Mouse (Mus musculus) heart, embryonic 11.5 days (tissue): ENCODE results near the gene Slc23a3. TPM values are rescaled to one million over a fixed set of nuclear protein-coding genes. Genes with fewer than 3 reads are reported as not detected.
A peak's percentile ranks its signal among the peaks of the same experiment; 100 is the strongest.

Source experiments
- ATAC-seq: fragments of 200-750 bp; cut with Nextera tagmentation; replicated peaks from 2 replicates; pipeline ENCODE4 v1.8.0; 2017; ENCODE audit warnings: moderate library complexity; ENCODE audit not compliant: insufficient number of reproducible peaks, low FRiP score, low TSS enrichment
- H3K27ac ChIP-seq: fragments of 300-500 bp; sonication (generic); 2 replicates; pipeline ENCODE4 v1.5.1; 2014; ENCODE audit warnings: mild to moderate bottlenecking, low read depth, low read length
- H3K27me3 ChIP-seq: fragments of 300-500 bp; sonication (generic); 2 replicates; pipeline ENCODE4 v1.6.1; 2014; ENCODE audit warnings: mild to moderate bottlenecking, low read length, mixed read lengths; ENCODE audit not compliant: control insufficient read depth, insufficient read depth
- H3K36me3 ChIP-seq: fragments of 300-500 bp; sonication (generic); 2 replicates; pipeline ENCODE4 v1.6.1; 2014; ENCODE audit warnings: mild to moderate bottlenecking, low read length, moderate library complexity, mixed read lengths; ENCODE audit not compliant: control insufficient read depth, insufficient read depth
- H3K4me1 ChIP-seq: fragments of 300-500 bp; sonication (generic); 2 replicates; pipeline ENCODE4 v1.6.1; 2014; ENCODE audit warnings: low read length; ENCODE audit not compliant: control insufficient read depth, insufficient read depth
- H3K4me2 ChIP-seq: fragments of 300-500 bp; sonication (generic); 2 replicates; pipeline ENCODE4 v1.6.1; 2014; ENCODE audit warnings: mild to moderate bottlenecking, moderate library complexity
- H3K4me3 ChIP-seq: fragments of 300-500 bp; sonication (generic); 2 replicates; pipeline ENCODE4 v1.5.1; 2014; ENCODE audit warnings: low read depth, low read length
- H3K9ac ChIP-seq: fragments of 300-500 bp; sonication (generic); 2 replicates; pipeline ENCODE4 v1.6.1; 2014; ENCODE audit warnings: mild to moderate bottlenecking, low read depth, low read length, moderate library complexity
- H3K9me3 ChIP-seq: fragments of 300-500 bp; sonication (generic); replicated peaks from 2 replicates; pipeline ENCODE4 v1.6.1; 2016; ENCODE audit warnings: low read length; ENCODE audit not compliant: control insufficient read depth
- WGBS: fragments of 180-500 bp; shearing (Covaris S2); extraction: QIAGEN DNeasy Blood & Tissue Kit; methylation state at CpG from one replicate; pipeline ENCODE4 v1.1.7; 2014; ENCODE audit not compliant: insufficient replicate concordance; 5-methylcytosine and 5-hydroxymethylcytosine counted together
- polyA plus RNA-seq: library from polyadenylated mRNA; unstranded; fragments of >200 nt; fragmentation: Nextera tagmentation; extraction: Ambion mirVana; gene quantifications from 2 replicates; pipeline ENCODE4 v1.2.1, GENCODE M21; 2014

Slc23a3 gene
- polyA plus RNA-seq = 0.20 TPM in 1 of 2 replicates, not detected in the other

DNA sequence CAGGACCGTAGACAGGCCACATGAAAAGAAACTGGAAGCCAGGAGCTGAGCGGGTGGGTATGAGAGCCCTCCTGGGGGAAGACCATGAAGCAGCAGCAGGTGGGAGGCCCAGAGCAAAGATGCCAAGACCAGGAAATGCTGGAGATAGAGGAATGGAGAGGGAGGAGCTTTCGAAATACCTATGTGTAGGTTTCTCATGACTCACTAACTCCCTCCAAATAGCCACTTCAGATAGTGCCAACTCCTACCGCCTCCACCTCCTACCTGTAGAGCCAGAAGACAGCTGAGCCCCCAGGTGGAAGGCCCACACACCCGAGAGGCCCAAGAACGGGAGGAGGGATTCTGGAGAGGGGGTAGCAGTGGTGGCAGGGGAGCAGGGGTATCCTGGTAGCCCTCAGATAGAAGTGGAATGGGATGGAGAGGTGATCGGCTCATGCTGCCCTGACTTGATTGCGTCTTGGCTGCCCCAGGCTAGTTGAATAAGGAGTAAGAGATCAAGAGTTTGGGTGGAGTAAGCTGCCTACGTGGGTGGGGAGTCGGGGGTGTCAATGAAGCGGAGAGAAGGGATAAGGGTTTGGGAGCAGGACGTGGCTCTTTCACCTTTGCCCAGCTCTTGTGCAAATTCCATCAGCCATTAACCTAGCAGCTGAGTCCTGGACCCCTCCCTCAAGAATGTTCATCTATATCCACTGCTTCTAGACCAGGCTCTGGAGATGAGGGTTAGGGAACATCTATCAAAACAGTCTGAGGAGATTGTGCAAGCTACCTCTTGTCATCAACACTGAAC is at the start of gene Slc23a3:
Gene Slc23a3 (minus strand): TSS at position 470 of the 787 bp plus-strand sequence.
- Histone ChIP-seq H3K4me3 (no peak within 1 kb of the TSS), H3K9me3 (no peaks in the 10 kb centered on the region), H3K4me2 (no peak within 1 kb of the TSS), H3K9ac (no peak within 1 kb of the TSS), H3K27me3 (peaks cover 3% of the 10 kb centered on the region; the same call in 1 of the 2 replicates), H3K27ac (no peak within 1 kb of the TSS), H3K36me3 (peaks cover 10% of the 10 kb centered on the region; the same call in 1 of the 2 replicates), H3K4me1 (no peaks in the 10 kb centered on the region)
- WGBS = 61% methylated on average over 12 of the region's 12 CpGs
- no peak for ATAC-seq

DNA sequence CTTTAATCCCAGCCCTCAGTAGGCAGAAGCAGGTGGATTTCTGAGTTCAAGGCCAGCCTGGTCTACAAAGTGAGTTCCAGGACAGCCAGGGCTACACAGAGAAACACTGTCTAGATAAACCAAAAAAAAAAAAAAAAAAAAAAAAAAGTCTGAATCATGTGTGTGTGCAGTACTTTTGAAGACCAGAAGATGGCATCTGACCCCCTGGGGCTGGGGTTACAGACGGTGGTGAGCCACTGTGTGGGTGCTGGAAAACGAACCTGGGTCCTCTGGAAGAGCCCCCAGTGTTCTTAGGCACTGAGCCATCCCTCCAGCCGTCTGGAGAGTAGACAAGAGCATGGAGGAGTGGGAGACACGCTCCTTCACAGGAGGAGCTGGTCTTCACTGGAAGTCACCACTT is 48.5 kb upstream of the Slc23a3 start:
- no peaks in the 10 kb centered on the region for H3K9me3 ChIP-seq
- H3K27ac ChIP-seq = no peak overlapping the region
- no peak overlapping the region for H3K4me2 ChIP-seq
- peaks cover 12% of the 10 kb centered on the region; the same call in 1 of the 2 replicates for H3K4me1 ChIP-seq
- ATAC-seq = no peak
- no peaks in the 10 kb centered on the region for H3K27me3 ChIP-seq
- H3K4me3 ChIP-seq = no peak overlapping the region
- 70% methylated on average over 4 of the region's 4 CpGs for WGBS
- H3K9ac ChIP-seq = no peak overlapping the region
- H3K36me3 ChIP-seq = peaks cover 30% of the 10 kb centered on the region

DNA sequence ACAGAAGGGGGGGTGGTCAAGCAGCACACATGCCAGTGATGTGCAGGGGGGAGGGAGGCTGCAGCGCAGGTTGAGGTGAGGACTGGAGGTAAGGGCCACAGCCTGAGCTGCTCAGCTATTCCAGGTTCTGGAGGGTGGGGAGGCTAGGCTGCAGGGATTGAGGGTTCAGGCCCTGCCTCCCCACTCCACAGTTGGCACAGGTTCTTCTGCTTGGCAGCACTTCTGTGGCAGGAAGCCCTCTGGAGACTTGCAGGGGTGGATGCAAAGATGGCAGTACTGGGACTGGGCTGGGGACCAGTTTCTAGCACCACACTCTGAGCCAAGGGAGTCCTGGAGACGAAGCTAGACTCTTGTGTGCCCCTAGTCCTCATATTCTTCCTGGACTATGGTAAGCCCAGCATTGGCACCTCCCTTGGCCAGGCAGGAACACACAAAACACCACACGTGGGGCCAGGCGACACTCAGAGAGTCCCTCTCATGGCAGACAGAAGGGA is 47.7 kb upstream of the Slc23a3 start:
- ATAC-seq = no peak
- Histone ChIP-seq H3K9me3 (no peaks in the 10 kb centered on the region), H3K9ac (no peak overlapping the region), H3K27me3 (no peaks in the 10 kb centered on the region), H3K27ac (no peak overlapping the region), H3K4me3 (no peak overlapping the region), H3K4me1 (peaks cover 12% of the 10 kb centered on the region; the same call in 1 of the 2 replicates), H3K4me2 (no peak overlapping the region), H3K36me3 (peaks cover 31% of the 10 kb centered on the region)
- WGBS = 86% methylated on average over 4 of the region's 4 CpGs

DNA sequence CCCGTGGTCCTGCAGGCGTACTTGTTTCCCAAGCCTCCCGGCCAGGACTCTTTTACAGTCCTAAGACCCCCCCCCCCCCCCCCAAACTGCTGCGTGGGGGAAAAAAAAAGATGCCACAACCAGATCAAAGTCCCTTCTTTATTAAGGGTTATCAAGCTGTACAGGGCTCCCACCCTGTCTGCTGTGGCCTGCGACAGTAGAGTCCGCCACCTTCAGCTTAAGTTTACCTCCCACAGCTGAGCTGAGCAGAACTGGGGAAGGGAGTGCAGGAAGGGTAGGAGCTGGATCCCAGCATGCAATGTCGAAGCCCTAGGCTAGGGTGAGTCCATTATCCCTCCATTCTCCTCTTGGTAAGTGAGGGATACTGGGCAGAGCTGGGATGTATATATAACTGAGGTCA is 47.1 kb upstream of the Slc23a3 start:
- no peak for ATAC-seq
- no peak overlapping the region for H3K27ac ChIP-seq
- WGBS = 34% methylated on average over 7 of the region's 7 CpGs
- no peaks in the 10 kb centered on the region for H3K27me3 ChIP-seq
- H3K9ac ChIP-seq = peak overlapping the region; percentile 76; the same call in 1 of the 2 replicates
- H3K4me3 ChIP-seq = peak overlapping the region; percentile 56; the same call in 1 of the 2 replicates
- peaks cover 25% of the 10 kb centered on the region for H3K36me3 ChIP-seq
- H3K4me1 ChIP-seq = peaks cover 12% of the 10 kb centered on the region; the same call in 1 of the 2 replicates
- no peaks in the 10 kb centered on the region for H3K9me3 ChIP-seq
- H3K4me2 ChIP-seq = peak overlapping the region; percentile 93

DNA sequence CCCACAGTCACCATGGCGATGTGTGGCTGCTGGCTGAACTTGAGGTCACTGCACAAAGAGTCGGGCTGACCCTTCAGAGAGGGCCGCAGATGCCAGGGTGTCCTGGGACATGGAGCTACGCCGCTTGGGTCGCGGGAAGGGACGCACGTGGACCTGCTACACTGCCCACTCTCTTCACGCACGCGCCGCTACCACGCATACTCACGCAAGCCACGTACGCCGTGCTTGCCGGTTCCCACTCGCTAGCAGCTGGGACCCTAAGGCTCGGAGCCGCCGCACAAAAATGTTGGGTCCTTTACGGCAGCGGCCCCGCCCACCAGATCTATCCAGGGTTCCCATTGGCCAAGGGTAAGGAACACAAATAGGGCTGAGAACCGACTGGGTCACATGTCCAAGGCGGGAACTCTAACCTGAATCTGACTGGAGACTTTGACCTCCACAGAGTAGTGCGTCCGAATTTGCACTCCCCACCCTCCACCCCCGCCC is 46.5 kb upstream of the Slc23a3 start, which contains the start of gene Abcb6:
Gene Abcb6 (minus strand): TSS at position 288 of the 486 bp plus-strand sequence.
- H3K4me1 ChIP-seq = peaks cover 12% of the 10 kb centered on the region; the same call in 1 of the 2 replicates
- H3K4me3 ChIP-seq = peak within 1 kb of the TSS; percentile 56
- H3K9ac ChIP-seq = peak within 1 kb of the TSS; percentile 76
- H3K4me2 ChIP-seq = peak within 1 kb of the TSS; percentile 93
- WGBS = under 1% methylated on average over 31 of the region's 31 CpGs
- H3K27me3 ChIP-seq = no peaks in the 10 kb centered on the region
- H3K9me3 ChIP-seq = no peaks in the 10 kb centered on the region
- peaks cover 20% of the 10 kb centered on the region for H3K36me3 ChIP-seq
- peak; percentile 86 for ATAC-seq
- H3K27ac ChIP-seq = peak within 1 kb of the TSS; percentile 47

DNA sequence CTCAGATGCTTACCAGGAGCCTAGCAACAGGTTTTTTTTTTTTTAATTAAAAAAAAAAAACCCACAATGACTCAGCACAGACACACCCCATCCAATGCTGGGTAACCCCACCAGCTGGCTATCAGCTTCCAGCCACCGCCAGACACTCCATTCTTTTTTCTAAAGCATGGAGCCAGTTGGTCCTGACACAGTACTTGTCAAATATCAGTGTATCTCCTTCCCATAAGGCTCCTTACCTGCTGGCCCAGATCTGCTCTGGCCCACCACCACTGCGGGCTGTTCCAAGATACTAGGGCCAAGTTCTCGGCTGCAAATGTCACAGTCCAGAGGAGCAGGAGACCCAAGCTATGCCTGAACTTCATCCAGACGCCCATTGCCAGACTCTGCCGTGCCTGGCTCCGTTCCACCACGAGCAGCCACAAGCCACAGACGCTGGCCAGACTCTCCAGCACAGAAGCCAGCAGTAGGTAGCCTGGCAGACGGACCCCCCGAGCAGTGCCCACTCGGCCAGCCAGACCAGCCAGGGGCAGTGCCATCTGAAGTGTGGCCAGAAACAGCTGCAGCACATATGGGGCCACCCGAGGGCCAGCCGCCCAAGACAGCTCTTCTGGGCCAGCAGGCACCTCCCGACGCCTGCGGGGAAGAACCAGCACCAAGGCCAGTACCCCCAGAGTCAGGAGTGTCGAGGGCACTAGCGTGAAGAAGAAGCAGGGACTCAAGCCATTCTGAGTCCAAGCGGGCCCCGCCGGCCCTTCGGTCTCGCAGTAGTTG is 45.8 kb upstream of the Slc23a3 start:
- H3K27me3 ChIP-seq = no peaks in the 10 kb centered on the region
- peak overlapping the region; percentile 76 for H3K9ac ChIP-seq
- 6% methylated on average over 23 of the region's 23 CpGs for WGBS
- peaks cover 12% of the 10 kb centered on the region; the same call in 1 of the 2 replicates for H3K4me1 ChIP-seq
- peak overlapping the region; percentile 47 for H3K27ac ChIP-seq
- H3K9me3 ChIP-seq = no peaks in the 10 kb centered on the region
- H3K4me2 ChIP-seq = peak overlapping the region; percentile 93
- peaks cover 16% of the 10 kb centered on the region for H3K36me3 ChIP-seq
- ATAC-seq = peak; percentile 50
- H3K4me3 ChIP-seq = peak overlapping the region; percentile 56

DNA sequence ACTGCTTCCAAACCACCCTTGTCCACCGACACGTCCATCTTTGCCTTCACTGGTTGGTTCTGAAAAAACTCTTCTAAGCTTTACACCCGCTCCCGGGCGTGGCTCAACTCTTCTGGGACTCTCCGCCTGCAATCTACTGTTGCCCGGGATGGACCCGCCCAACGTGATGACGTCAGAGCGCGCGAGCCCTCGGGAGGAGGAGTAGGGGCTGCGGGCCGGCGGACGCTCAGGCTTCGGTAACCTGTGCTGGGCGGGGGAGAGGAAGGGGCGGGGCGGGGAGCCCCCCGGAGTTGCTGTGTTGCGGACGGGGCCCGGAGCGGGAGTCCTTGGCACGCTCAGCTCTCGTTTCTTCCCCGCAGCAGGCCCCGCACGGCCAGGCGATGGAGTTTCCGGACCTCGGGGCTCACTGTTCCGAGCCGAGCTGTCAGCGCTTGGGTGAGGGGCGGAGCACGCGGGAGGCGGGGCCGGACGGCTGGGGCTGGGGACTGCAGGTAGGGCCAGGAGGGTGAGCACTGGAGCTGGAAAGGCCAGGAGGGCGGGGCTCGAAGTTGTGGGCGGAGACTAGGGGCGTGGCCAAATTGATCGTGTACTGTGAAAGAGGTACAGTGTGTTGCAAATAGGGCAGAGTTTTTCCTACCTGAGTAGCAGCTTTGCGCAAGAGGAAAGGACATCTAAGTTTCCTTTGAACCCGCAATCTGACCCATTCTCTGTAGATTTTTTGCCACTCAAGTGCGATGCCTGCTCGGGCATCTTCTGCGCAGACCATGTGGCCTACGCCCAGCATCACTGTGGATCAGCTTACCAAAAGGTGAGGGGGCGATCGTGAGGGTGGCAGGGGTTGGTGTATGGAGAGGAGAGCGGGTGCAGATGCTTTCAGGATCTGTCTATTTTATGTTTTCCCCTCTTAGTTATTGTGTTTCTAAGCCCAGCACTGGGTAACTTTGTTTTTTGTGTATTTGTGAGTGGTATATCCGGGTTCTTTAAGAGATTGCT is 35.1 kb upstream of the Slc23a3 start, which contains the start of gene Zfand2b:
Gene Zfand2b (plus strand): TSS at position 175 of the 993 bp plus-strand sequence.
- no peaks in the 10 kb centered on the region for H3K9me3 ChIP-seq
- peak within 1 kb of the TSS; percentile 58 for H3K4me3 ChIP-seq
- no peaks in the 10 kb centered on the region for H3K27me3 ChIP-seq
- H3K27ac ChIP-seq = peak within 1 kb of the TSS; percentile 59
- under 1% methylated on average over 56 of the region's 59 CpGs for WGBS
- H3K9ac ChIP-seq = peak within 1 kb of the TSS; percentile 77
- ATAC-seq = peak; percentile 97
- peak within 1 kb of the TSS; percentile 75 for H3K4me2 ChIP-seq
- peaks cover 6% of the 10 kb centered on the region; the same call in 1 of the 2 replicates for H3K4me1 ChIP-seq
- peaks cover 17% of the 10 kb centered on the region for H3K36me3 ChIP-seq
